Mouse (Mus musculus) spleen, adult 2 months (tissue): ENCODE data around the gene Gm20850. TPM values are rescaled to one million over a fixed set of nuclear protein-coding genes. Genes with fewer than 3 reads are reported as not detected.
"Not testable (repeated sequence)": the region's sequence is repeated elsewhere in the genome, so short reads cannot be mapped to it uniquely, and the experiment has no call there.

Experiments
- DNase-seq, 2 experiments: peaks; one replicate each; pipeline versions ENCODE4 v3.0.0 to v3.0.0-alpha.2; 2012 to 2021; ENCODE audit warnings: low spot score in 2 of 2, low read depth in 1 of 2
- H3K27ac ChIP-seq: fragments of 200-500 bp; 2 replicates; pipeline ENCODE4 v1.5.1; 2012; ENCODE audit warnings: low read length, inconsistent platforms; ENCODE audit not compliant: insufficient read depth
- H3K27me3 ChIP-seq: fragments of 200-500 bp; 2 replicates; pipeline ENCODE4 v1.6.1; 2012; ENCODE audit warnings: mild to moderate bottlenecking, moderate library complexity, low read length, inconsistent platforms; ENCODE audit not compliant: control insufficient read depth, insufficient read depth
- H3K36me3 ChIP-seq: fragments of 200-500 bp; 2 replicates; pipeline ENCODE4 v1.6.1; 2012; ENCODE audit warnings: mild to moderate bottlenecking, low read length, inconsistent platforms; ENCODE audit not compliant: control insufficient read depth, insufficient read depth
- H3K4me1 ChIP-seq: fragments of 200-500 bp; 2 replicates; pipeline ENCODE4 v1.6.1; 2011; ENCODE audit warnings: inconsistent platforms; ENCODE audit not compliant: control insufficient read depth, insufficient read depth, insufficient read length
- H3K4me3 ChIP-seq: fragments of 200-500 bp; 2 replicates; pipeline ENCODE4 v1.5.1; 2011; ENCODE audit warnings: mild to moderate bottlenecking, inconsistent platforms; ENCODE audit not compliant: insufficient read depth, insufficient read length; ENCODE audit errors: extremely low read depth
- WGBS: fragments of 180-500 bp; shearing (Covaris S2); methylation state at CpG from one replicate; pipeline ENCODE4 v1.1.7; 2018; 5-methylcytosine and 5-hydroxymethylcytosine counted together
- polyA plus RNA-seq: library from polyadenylated mRNA; depleted of rRNA; stranded (reverse); fragments of >200 nt; gene quantifications from 2 replicates; pipeline ENCODE4 v1.2.3, GENCODE M21; 2012; rRNA removed

The Gm20850 gene
- not detected in 2 replicates for polyA plus RNA-seq

DNA sequence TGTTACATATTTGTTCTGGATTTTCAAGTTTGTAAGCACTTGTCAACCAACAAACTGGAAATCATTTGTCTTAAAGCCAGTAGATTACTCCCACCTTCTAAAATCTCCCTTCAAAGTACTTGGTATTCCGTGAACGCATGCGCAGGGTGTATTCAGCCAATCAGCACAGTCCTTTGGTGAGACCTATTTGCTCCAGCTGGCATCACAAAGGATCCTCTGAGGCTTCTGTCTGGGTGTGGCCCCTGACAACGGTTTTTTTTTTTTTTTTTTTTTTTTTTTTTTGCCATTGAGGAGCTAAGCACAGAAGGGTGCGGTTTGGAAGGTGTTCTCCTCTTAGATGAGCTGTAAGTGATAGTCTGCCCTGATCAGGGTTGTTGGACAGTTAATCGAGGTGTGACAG, at the start of gene Gm20850:
Gm20850 (plus strand) TSS at position 301 of the 400 bp plus-strand sequence.
- DNase-seq: not testable (repeated sequence)

More for the DNA sequence above, at the start of gene Gm20850:
- WGBS: no CpG with 5 or more reads among the region's 6 CpGs
- H3K36me3 ChIP-seq, H3K4me3 ChIP-seq, H3K27me3 ChIP-seq, H3K4me1 ChIP-seq, H3K27ac ChIP-seq: not testable (repeated sequence)
